Mouse (Mus musculus) embryonic facial prominence, embryonic 11.5 days (tissue): ENCODE data around the gene Rab31. TPM values are rescaled to one million over a fixed set of nuclear protein-coding genes. Genes with fewer than 3 reads are reported as not detected.

Experiments
- ATAC-seq: fragments of 200-750 bp; cut with Nextera tagmentation; replicated peaks from 2 replicates; pipeline ENCODE4 v1.8.0; 2017; ENCODE audit warnings: low read depth; ENCODE audit not compliant: insufficient number of reproducible peaks, low FRiP score, low TSS enrichment
- DNase-seq: peaks from one replicate; pipeline ENCODE4 v3.0.0-alpha.2; 2015; ENCODE audit warnings: low spot score
- H3K27ac ChIP-seq: fragments of 300-500 bp; sonication (generic); replicated peaks from 2 replicates; pipeline ENCODE4 v1.5.1; 2014; ENCODE audit warnings: mild to moderate bottlenecking, low read depth, low read length, control low read depth
- H3K27me3 ChIP-seq: fragments of 300-500 bp; sonication (generic); 2 replicates; pipeline ENCODE4 v1.6.1; 2014; ENCODE audit warnings: mild to moderate bottlenecking, low read length, moderate library complexity, mixed read lengths; ENCODE audit not compliant: control insufficient read depth, insufficient read depth
- H3K36me3 ChIP-seq: fragments of 300-500 bp; sonication (generic); replicated peaks from 2 replicates; pipeline ENCODE4 v1.6.1; 2014; ENCODE audit warnings: low read depth, mild to moderate bottlenecking, low read length, moderate library complexity, mixed read lengths; ENCODE audit not compliant: control insufficient read depth, insufficient read depth
- H3K4me1 ChIP-seq: fragments of 300-500 bp; sonication (generic); 2 replicates; pipeline ENCODE4 v1.6.1; 2014; ENCODE audit warnings: low read length, mixed read lengths; ENCODE audit not compliant: control insufficient read depth, insufficient read depth
- H3K4me2 ChIP-seq: fragments of 300-500 bp; sonication (generic); 2 replicates; pipeline ENCODE4 v1.6.1; 2014; ENCODE audit warnings: low read depth, mild to moderate bottlenecking, control low read depth, low read length, moderate library complexity
- H3K4me3 ChIP-seq: fragments of 300-500 bp; sonication (generic); 2 replicates; pipeline ENCODE4 v1.5.1; 2014; ENCODE audit warnings: low read depth, low read length, control low read depth
- H3K9ac ChIP-seq: fragments of 300-500 bp; sonication (generic); replicated peaks from 2 replicates; pipeline ENCODE4 v1.6.1; 2014; ENCODE audit warnings: mild to moderate bottlenecking, control low read depth, low read length
- H3K9me3 ChIP-seq: fragments of 300-500 bp; sonication (generic); replicated peaks from 2 replicates; pipeline ENCODE4 v1.6.1; 2016; ENCODE audit warnings: mild to moderate bottlenecking, low read length, inconsistent platforms, mixed read lengths; ENCODE audit not compliant: control insufficient read depth
- WGBS: fragments of 180-500 bp; shearing (Covaris S2); extraction: QIAGEN DNeasy Blood & Tissue Kit; methylation state at CpG from one replicate; pipeline ENCODE4 v1.1.7; 2014; 5-methylcytosine and 5-hydroxymethylcytosine counted together
- polyA plus RNA-seq: library from polyadenylated mRNA; unstranded; fragments of >200 nt; fragmentation: Nextera tagmentation; extraction: Ambion mirVana; gene quantifications from 2 replicates; pipeline ENCODE4 v1.2.1, GENCODE M21; 2014

Gene Rab31
- polyA plus RNA-seq, 1 experiment from 2014 or later = 80.5 TPM

DNA sequence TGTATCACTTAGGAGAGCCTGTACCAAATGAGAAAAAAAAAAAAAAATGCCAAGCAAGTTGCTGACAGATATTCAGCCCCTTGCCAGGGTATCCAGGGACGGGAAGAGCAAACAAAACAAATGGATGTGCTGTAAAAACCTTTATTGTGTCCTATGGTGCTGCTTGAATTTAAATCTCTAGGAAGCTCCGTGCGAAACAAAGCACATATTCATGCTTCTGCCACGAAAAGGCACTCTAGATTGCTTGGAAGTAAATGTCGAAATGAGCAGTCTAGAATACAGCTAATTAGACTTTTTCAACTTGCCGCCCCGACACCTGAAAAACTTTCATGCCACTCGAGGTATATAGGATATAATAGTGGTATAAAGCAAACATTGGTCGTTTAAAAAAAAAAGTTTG, 158.1 kb downstream of the Rab31 start:
- Histone ChIP-seq H3K4me2 (peak overlapping the region; percentile 67), H3K9ac (peak overlapping the region; percentile 97), H3K4me1 (no peaks in the 10 kb centered on the region), H3K4me3 (peak overlapping the region; percentile 94), H3K36me3 (no peaks in the 10 kb centered on the region), H3K27me3 (no peaks in the 10 kb centered on the region), H3K27ac (peak overlapping the region; percentile 99), H3K9me3 (no peaks in the 10 kb centered on the region)
- ATAC-seq = no peak
- 2% methylated on average over 9 of the region's 9 CpGs for WGBS
- DNase-seq = peak; percentile 41

DNA sequence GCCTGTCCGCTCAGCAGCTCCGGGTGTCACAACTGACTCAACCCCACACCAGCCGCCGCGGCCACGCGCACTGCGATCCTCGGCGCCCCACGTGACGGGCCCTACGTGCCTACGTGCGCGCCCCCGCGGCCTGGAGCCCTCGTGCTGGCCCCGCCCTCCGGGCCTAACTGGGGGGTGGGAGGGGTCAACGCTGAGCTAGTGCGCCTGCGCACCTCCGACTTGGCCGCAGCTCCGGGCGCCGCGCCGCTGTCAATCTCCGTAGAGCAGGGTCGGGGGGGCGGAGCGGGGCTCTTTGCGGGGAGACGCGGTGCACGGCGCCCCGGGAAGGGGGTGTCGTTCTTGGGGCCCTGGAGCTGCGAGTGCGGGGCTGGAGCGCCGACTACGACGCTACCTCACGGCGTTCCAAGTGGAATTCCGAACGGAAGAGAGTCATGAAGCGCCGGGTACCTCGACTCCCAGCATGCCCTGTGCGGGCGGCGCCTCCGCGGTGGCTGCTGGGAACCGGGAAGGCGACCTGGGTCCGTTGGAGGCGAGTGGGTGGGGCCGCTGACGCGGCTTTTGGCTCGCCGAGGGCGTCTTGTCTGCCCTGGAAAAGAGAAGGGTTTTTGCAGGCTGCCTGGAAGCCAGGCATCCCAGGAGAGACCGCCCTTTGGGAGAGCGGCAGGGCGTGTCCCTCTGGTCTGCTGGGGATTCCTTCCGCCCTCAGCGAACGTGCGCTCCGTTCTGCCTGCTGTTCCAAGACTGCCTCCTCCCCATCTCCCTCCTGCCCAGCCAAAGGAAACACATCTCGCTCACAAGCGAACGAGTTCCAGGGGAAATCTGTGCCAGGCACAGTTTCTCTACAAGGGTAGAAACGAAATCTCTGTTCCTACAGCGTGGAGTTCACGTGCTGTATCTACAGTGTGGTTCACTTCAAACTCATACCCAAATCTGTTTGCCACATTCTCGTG, 158.8 kb downstream of the Rab31 start, which contains the start of gene Vapa:
Gene Vapa (minus strand): TSS at position 93 of the 950 bp plus-strand sequence.
- H3K4me1 ChIP-seq = peaks cover 1% of the 10 kb centered on the region; the same call in 1 of the 2 replicates
- H3K4me2 ChIP-seq = peak within 1 kb of the TSS; percentile 67
- peak within 1 kb of the TSS; percentile 97 for H3K9ac ChIP-seq
- ATAC-seq (peak; percentile 94), DNase-seq (peak; percentile 99)
- no peaks in the 10 kb centered on the region for H3K9me3 ChIP-seq
- WGBS = under 1% methylated on average over 79 of the region's 85 CpGs
- peak within 1 kb of the TSS; percentile 94 for H3K4me3 ChIP-seq
- 0 out of 2 replicates have a peak, but pooled peaks cover 2% of the 10 kb centered on the region for H3K36me3 ChIP-seq
- peak within 1 kb of the TSS; percentile 99 for H3K27ac ChIP-seq
- no peaks in the 10 kb centered on the region for H3K27me3 ChIP-seq

DNA sequence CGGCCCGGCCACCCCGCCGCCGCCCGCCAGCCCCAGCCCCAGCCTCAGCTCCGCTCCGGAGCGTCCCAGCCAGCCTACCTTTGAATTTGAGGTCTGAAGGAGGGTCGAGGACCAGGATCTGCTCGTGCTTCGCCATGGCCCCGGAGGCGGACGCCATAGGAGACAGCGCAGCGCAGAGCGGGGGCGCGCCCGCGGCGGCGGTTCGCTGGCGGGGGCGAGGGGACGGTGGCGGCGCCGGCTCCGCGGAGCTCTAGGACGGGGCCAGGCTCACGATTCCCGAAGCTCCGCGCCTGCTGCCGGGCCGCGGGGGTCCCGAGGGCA, 159.4 kb downstream of the Rab31 start:
- Histone ChIP-seq H3K36me3 (0 out of 2 replicates have a peak, but pooled peaks cover 2% of the 10 kb centered on the region), H3K4me1 (peaks cover 3% of the 10 kb centered on the region; the same call in 1 of the 2 replicates), H3K27me3 (no peaks in the 10 kb centered on the region), H3K27ac (peak overlapping the region; percentile 99), H3K4me3 (peak overlapping the region; percentile 94), H3K9me3 (no peaks in the 10 kb centered on the region), H3K4me2 (peak overlapping the region; percentile 59), H3K9ac (peak overlapping the region; percentile 97)
- WGBS = 0% methylated on average over 15 of the region's 42 CpGs
- no peak for DNase-seq
- peak; percentile 64; the same call in 1 of the 2 replicates for ATAC-seq

DNA sequence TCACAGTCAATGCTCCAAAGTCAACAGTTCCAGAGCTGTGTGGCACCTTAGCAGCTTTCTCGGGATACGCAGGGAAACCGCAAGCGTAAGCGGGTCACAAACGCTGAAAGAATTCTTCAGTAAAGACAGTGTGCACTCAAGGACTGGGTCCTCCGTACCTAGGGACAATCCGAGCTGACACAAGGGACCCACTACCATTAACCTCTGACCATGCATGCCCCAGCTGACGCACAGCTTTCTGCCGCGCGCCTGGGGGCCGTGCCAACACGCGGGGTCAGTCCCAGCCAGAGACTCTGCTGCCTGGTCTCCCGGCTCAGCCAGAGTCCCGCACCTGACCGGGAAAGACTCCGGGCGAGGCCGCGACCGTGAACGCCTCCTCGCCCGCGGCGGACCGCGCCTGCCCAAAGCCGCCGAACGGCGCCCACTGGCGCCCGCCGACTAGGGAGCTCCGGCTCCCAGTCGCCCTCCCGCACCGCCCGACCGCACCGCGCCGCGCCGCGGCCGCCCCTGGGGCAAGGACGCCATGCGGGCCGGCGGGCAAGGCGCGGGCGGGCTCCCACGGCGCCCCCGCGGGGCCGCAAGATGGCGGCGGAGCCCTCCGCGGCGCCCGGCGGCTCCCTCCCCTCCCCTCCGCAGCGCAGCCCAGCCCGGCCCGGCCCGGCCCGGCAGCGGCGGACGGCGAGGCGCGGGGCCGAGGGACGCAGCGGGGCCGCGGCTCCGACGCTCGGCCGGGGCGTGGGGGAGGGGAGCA, 160.0 kb downstream of the Rab31 start:
- H3K4me3 ChIP-seq = peak overlapping the region; percentile 94
- peak overlapping the region; percentile 97 for H3K9ac ChIP-seq
- under 1% methylated on average over 64 of the region's 91 CpGs for WGBS
- ATAC-seq (peak; percentile 7; the same call in 1 of the 2 replicates), DNase-seq (peak; percentile 56)
- peak overlapping the region; percentile 99 for H3K27ac ChIP-seq
- no peaks in the 10 kb centered on the region for H3K27me3 ChIP-seq
- H3K4me2 ChIP-seq = peak overlapping the region; percentile 59
- H3K36me3 ChIP-seq = 0 out of 2 replicates have a peak, but pooled peaks cover 2% of the 10 kb centered on the region
- H3K9me3 ChIP-seq = no peaks in the 10 kb centered on the region
- H3K4me1 ChIP-seq = peaks cover 3% of the 10 kb centered on the region; the same call in 1 of the 2 replicates

DNA sequence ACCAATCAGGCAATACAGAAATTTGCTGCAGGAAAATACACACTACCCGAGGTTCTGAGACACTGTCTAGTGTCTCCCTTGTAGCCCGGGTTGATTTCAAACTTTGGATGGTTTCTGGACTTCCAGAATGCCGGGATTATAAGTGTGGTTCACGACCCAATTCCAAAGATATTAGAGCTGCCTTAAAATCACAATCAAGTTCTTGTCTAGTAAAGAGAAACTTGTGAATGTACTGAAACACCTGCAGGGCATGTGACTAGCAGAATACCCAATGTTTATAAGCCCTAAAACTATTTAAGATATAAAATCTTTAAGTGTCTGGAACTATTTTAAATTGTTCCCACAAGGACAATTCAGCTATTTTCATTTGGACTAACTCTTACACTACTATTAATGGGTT, 160.8 kb downstream of the Rab31 start:
- Histone ChIP-seq H3K4me1 (peaks cover 3% of the 10 kb centered on the region; the same call in 1 of the 2 replicates), H3K9ac (no peak overlapping the region), H3K27ac (no peak overlapping the region), H3K4me3 (peak overlapping the region; percentile 94), H3K36me3 (0 out of 2 replicates have a peak, but pooled peaks cover 2% of the 10 kb centered on the region), H3K9me3 (no peaks in the 10 kb centered on the region), H3K27me3 (no peaks in the 10 kb centered on the region), H3K4me2 (peak overlapping the region; percentile 41)
- ATAC-seq (no peak), DNase-seq (peak; percentile 7)
- WGBS = 14% methylated on average over 4 of the region's 4 CpGs

DNA sequence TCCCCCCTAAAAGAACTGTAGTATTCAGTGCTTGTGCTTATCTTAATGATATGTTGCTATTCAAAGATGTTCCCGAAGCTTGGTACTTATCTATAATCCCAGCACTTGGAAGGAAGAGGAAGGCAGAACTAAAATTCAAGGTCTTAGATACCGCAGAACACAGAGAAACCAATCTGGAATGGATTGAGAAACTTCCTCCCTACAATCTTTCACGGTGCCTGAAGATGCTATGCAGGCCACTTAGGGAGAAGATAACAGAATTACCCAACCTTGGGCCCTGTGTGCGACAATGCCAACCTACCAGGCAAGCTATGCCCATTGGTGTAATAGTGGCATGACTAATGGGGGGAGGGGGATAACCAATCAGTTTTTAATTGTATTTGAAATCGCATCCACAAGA, 163.8 kb downstream of the Rab31 start:
- no peak for ATAC-seq
- 84% methylated on average over 5 of the region's 5 CpGs for WGBS
- Histone ChIP-seq H3K27me3 (no peaks in the 10 kb centered on the region), H3K36me3 (0 out of 2 replicates have a peak, but pooled peaks cover 2% of the 10 kb centered on the region), H3K4me1 (peaks cover 3% of the 10 kb centered on the region; the same call in 1 of the 2 replicates), H3K27ac (no peak overlapping the region), H3K4me3 (no peak overlapping the region), H3K4me2 (no peak overlapping the region), H3K9ac (no peak overlapping the region), H3K9me3 (no peaks in the 10 kb centered on the region)
- DNase-seq = no peak

DNA sequence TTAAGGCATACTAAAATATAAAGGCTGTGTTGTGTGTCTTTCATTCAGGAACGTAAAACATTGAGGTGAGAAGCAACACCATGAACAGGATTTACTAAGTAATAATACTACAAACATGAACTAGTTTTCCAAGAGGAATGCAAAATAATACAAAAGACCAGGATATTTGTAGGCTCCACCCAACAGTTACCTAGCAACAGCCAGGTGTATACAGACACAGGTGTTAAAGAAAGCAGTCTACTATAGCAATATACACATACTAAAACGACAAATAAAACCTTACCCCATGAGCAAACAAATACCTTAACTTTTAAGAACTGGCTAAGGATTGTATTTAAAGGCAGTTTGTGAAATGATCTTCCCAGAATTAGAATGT, 164.3 kb downstream of the Rab31 start:
- ATAC-seq (no peak), DNase-seq (no peak)
- H3K4me1 ChIP-seq = peaks cover 3% of the 10 kb centered on the region; the same call in 1 of the 2 replicates
- 0 out of 2 replicates have a peak, but pooled peaks cover 2% of the 10 kb centered on the region for H3K36me3 ChIP-seq
- H3K9ac ChIP-seq = no peak overlapping the region
- no peak overlapping the region for H3K27ac ChIP-seq
- no peak overlapping the region for H3K4me3 ChIP-seq
- WGBS = 87% methylated on average over 2 of the region's 2 CpGs
- no peak overlapping the region for H3K4me2 ChIP-seq
- H3K9me3 ChIP-seq = no peaks in the 10 kb centered on the region
- no peaks in the 10 kb centered on the region for H3K27me3 ChIP-seq
